Mouse (Mus musculus) MEL (cell line): Measurements from ENCODE around the gene Fbxo21.

ENCODE experiments used
- CTCF ChIP-seq, 3 experiments: IDR thresholded peaks in 2 of 3; conservative IDR thresholded peaks in 1 of 3; 2 replicates each; pipeline ENCODE4 v1.5.1; 2011 to 2012; ENCODE audit warnings: low read length in 3 of 3, low read depth in 2 of 3, mild to moderate bottlenecking in 2 of 3, improper control_type of control experiment in 1 of 3, inconsistent platforms in 1 of 3, mixed read lengths in 1 of 3, moderate library complexity in 1 of 3; ENCODE audit not compliant: control insufficient read depth in 1 of 3, insufficient read depth in 1 of 3, poor library complexity in 1 of 3, severe bottlenecking in 1 of 3
- GATA1 ChIP-seq: IDR thresholded peaks from 2 replicates; pipeline ENCODE4 v1.6.1; 2011; ENCODE audit warnings: low read depth, low read length, improper control_type of control experiment
- MAFK ChIP-seq: IDR thresholded peaks from 2 replicates; pipeline ENCODE4 v1.6.1; 2011; ENCODE audit warnings: low read depth, mild to moderate bottlenecking, low read length, improper control_type of control experiment, borderline replicate concordance
- POLR2A ChIP-seq, 2 experiments: IDR thresholded peaks; 2 replicates each; pipeline ENCODE4 v1.6.1; 2011 to 2012; ENCODE audit warnings: low read length in 2 of 2, mild to moderate bottlenecking in 2 of 2, control low read depth in 1 of 2, improper control_type of control experiment in 1 of 2, low read depth in 1 of 2, moderate library complexity in 1 of 2; ENCODE audit not compliant: control insufficient read depth in 1 of 2, insufficient read depth in 1 of 2, poor library complexity in 1 of 2
- RAD21 ChIP-seq: IDR thresholded peaks from 2 replicates; pipeline ENCODE4 v1.6.1; 2011; ENCODE audit warnings: mild to moderate bottlenecking, low read depth, low read length, improper control_type of control experiment
- TAL1 ChIP-seq: IDR thresholded peaks from 2 replicates; pipeline ENCODE4 v1.6.1; 2012; ENCODE audit warnings: mild to moderate bottlenecking, inconsistent platforms, low read length, moderate library complexity, mixed read lengths
- ZKSCAN1 ChIP-seq: IDR thresholded peaks from 2 replicates; pipeline ENCODE4 v1.6.1; 2012; ENCODE audit warnings: low read depth, mild to moderate bottlenecking, inconsistent platforms, low read length, improper control_type of control experiment, moderate library complexity

DNA sequence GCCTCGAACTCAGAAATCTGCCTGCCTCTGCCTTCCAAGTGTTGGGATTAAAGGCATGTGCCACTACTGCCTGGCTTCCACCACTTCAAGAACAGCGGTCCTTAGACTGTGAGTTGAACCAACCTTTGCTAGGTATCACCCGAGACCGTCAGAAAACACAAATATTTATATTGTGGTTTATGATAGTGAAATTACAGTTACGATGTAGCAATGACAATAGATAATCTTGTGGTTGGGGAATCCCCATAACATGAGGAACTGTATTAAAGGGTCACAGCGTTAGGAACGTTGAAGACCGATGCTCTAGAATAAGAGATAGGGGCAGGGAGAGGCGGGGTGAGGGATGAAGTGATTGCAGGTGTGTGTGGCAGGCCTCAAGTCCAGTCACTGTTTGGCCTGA lies 68.9 kb downstream of the Fbxo21 start:
- TF ChIP-seq ZKSCAN1: no peak
- no peak for TF ChIP-seq POLR2A (IDR thresholded peaks at IDR 0.05; ENCODE audit: control insufficient read depth in 1 of 2, insufficient read depth in 1 of 2, low read depth in 1 of 2, low read length in 2 of 2, poor library complexity in 1 of 2)
- TF ChIP-seq MAFK: no peak
- no peak for TF ChIP-seq CTCF (IDR thresholded peaks at IDR 0.05 in 2 of 3, conservative IDR thresholded peaks at IDR 0.05 in 1 of 3; ENCODE audit: control insufficient read depth in 1 of 3, insufficient read depth in 1 of 3, low read depth in 2 of 3, low read length in 3 of 3, poor library complexity in 1 of 3, severe bottlenecking in 1 of 3)
- TF ChIP-seq RAD21: no peak
- no peak for TF ChIP-seq GATA1
- no peak for TF ChIP-seq TAL1
